24 mouse cellular contexts compared by ENCODE assay signal in the genomic region with DNA sequence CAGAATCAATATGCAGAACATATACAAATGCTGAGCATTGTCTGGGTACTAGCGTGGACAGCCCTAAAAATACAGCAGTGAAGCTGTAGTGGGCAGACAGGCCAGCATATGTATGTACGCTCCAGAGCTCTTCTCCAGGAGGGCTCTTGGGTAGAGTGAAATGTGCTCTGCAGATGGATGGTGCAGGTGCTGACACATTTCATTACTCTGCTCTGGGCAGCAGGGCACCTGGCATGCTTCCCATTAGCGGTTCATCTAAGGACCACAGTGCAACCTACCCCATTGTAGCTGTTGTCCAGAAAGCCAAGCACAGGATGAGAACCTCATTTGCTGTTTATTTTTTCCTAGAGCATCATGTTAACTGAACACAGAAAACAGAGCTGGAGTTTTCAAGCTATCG.
DNase-seq lines count a peak whose midpoint lies in the region; ATAC-seq lines count a peak whose summit lies in the region.
"Had no signal": no experiment of that assay in that cellular context is flagged by ENCODE, and none has a peak within 500 bp of the region (broad histone marks: within the 10 kb centered on the region; RNA-seq: fewer than 3 reads in every experiment).

No protein-coding gene starts in this region.

- peaks cover 12% of the 10 kb centered on the region for H3K9me3 ChIP-seq in megakaryocyte, embryonic 14.5 days
- H3K9me3 ChIP-seq: hindbrain, embryonic 12.5 days; liver, embryonic 13.5 days; midbrain, embryonic 15.5 days; neural tube, embryonic 13.5 days had no signal

- no peak for ATAC-seq in megakaryocyte, adult 5-6 weeks (ENCODE audit: poor library complexity, severe bottlenecking)
- ATAC-seq: forebrain, embryonic 14.5 days; inflammation-experienced regulatory T-cells, adult 6 months; midbrain, embryonic 15.5 days had no signal

- peak overlapping the region; percentile 11 for H3K4me3 ChIP-seq in megakaryocyte, embryonic 14.5 days (replicated peaks)
- H3K4me3 ChIP-seq: hindbrain, embryonic 12.5 days; liver, embryonic 13.5 days; midbrain, embryonic 15.5 days; myocyte; neural tube, embryonic 13.5 days had no signal

- H3K27me3 ChIP-seq in megakaryocyte, embryonic 14.5 days (replicated peaks), result no peaks in the 10 kb centered on the region
- H3K27me3 ChIP-seq: hindbrain, embryonic 12.5 days; liver, embryonic 13.5 days; midbrain, embryonic 15.5 days; neural tube, embryonic 13.5 days had no signal

- DNase-seq in cerebellum, adult 11-12 months, result peak; percentile 64
- peak; percentile 67 for DNase-seq in cerebellum, adult 9-11 months
- DNase-seq in kidney, postnatal 4 days, result no peak
- no peak for DNase-seq in left cerebral cortex, adult 11 months (ENCODE audit: low spot score)
- DNase-seq in left cerebral cortex, postnatal 14 days (ENCODE audit: low spot score in 2 of 2), result no peak
- DNase-seq: adrenal gland, adult 2 months; embryo, embryonic 11 days; gastrocnemius, postnatal 14 days; heart, adult 11 months; kidney, adult 2 months; kidney, postnatal 10 days; liver, embryonic 13.5 days; lung, adult 2 months; lung, postnatal 14 days; thymus, adult 2 months; thymus, postnatal 4 days had no signal

- no peaks in the 10 kb centered on the region for H3K4me1 ChIP-seq in megakaryocyte, embryonic 14.5 days
- H3K4me1 ChIP-seq: hindbrain, embryonic 12.5 days; liver, embryonic 13.5 days; midbrain, embryonic 15.5 days; neural tube, embryonic 13.5 days had no signal

- intact Hi-C loops in left cerebral cortex, postnatal 14 days (cut with DNase I), result no loop called here

- no peaks in the 10 kb centered on the region for H3K36me3 ChIP-seq in megakaryocyte, embryonic 14.5 days (replicated peaks; ENCODE audit: low read length)
- H3K36me3 ChIP-seq: hindbrain, embryonic 12.5 days; liver, embryonic 13.5 days; midbrain, embryonic 15.5 days; neural tube, embryonic 13.5 days had no signal

Comparison
In these comparisons a context has a peak if more than half of its experiments do, and no peak if none do; other contexts are left out.
1. DNase-seq: peak in cerebellum, adult 11-12 months (single experiment) and cerebellum, adult 9-11 months (single experiment); none in kidney, postnatal 4 days (0 of 2), left cerebral cortex, adult 11 months (single experiment) and left cerebral cortex, postnatal 14 days (0 of 2).